Mouse (Mus musculus) thymus, adult 2 months (tissue): ENCODE measurements around the gene Arpc3. TPM values are rescaled to one million over a fixed set of nuclear protein-coding genes. Genes with fewer than 3 reads are reported as not detected.

Source experiments
- DNase-seq: peaks from one replicate; pipeline ENCODE4 v3.0.0; 2021
- H3K27ac ChIP-seq: fragments of 200-500 bp; 2 replicates; pipeline ENCODE4 v1.5.1; 2012; ENCODE audit warnings: low read length, control low read depth; ENCODE audit not compliant: control insufficient read depth, insufficient read depth
- H3K27me3 ChIP-seq: fragments of 200-500 bp; 2 replicates; pipeline ENCODE4 v1.6.1; 2012; ENCODE audit warnings: mild to moderate bottlenecking, low read length, moderate library complexity, mixed read lengths; ENCODE audit not compliant: control insufficient read depth, insufficient read depth
- H3K36me3 ChIP-seq: fragments of 200-500 bp; 2 replicates; pipeline ENCODE4 v1.6.1; 2012; ENCODE audit warnings: mild to moderate bottlenecking, low read length, moderate library complexity; ENCODE audit not compliant: control insufficient read depth, insufficient read depth
- H3K4me1 ChIP-seq: fragments of 200-500 bp; replicated peaks from 2 replicates; pipeline ENCODE4 v1.6.1; 2012; ENCODE audit warnings: low read length; ENCODE audit not compliant: control insufficient read depth, insufficient read depth
- H3K4me3 ChIP-seq: fragments of 200-500 bp; 2 replicates; pipeline ENCODE4 v1.5.1; 2012; ENCODE audit warnings: mild to moderate bottlenecking, low read length, control low read depth, moderate library complexity; ENCODE audit not compliant: control insufficient read depth, insufficient read depth
- CTCF ChIP-seq: fragments of 200-500 bp; IDR thresholded peaks from 2 replicates; pipeline ENCODE4 v1.5.1; 2012; ENCODE audit warnings: mild to moderate bottlenecking, control low read depth, low read length, moderate library complexity, borderline replicate concordance; ENCODE audit not compliant: control insufficient read depth, poor library complexity, insufficient read depth; ENCODE audit errors: extremely low read depth
- POLR2A ChIP-seq: fragments of 200-500 bp; IDR thresholded peaks from 2 replicates; pipeline ENCODE4 v1.6.1; 2012; ENCODE audit warnings: mild to moderate bottlenecking, low read length, control low read depth, moderate library complexity; ENCODE audit not compliant: control insufficient read depth, poor library complexity, insufficient read depth; ENCODE audit errors: extremely low read depth
- WGBS: fragments of 180-500 bp; shearing (Covaris S2); methylation state at CpG from one replicate; pipeline ENCODE4 v1.1.7; 2018; 5-methylcytosine and 5-hydroxymethylcytosine counted together
- polyA plus RNA-seq: library from polyadenylated mRNA; depleted of rRNA; stranded (reverse); fragments of >200 nt; gene quantifications from 2 replicates; pipeline ENCODE4 v1.2.3, GENCODE M21; 2012

Arpc3 gene
- polyA plus RNA-seq, 1 experiment: 224 TPM

DNA sequence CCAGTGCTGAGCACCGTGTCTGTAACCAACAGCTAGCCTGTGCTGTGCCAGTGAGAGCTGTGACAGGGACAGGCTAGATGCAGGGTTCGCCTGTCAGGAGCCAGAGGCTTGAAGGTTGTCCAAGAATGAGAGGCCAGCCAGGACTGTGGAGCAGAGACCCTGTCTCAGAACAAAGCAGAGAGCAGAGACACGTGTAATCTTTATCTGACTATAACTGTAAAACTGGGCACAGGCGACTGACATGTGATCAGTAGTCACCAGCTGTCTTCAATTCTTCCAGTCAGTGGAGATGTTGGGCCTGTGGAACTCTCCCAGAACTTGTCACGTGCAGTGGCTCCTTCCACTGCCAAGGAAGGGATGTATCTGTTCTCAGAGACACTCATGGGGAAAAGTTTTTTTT, 11.1 kb downstream of the Arpc3 start:
- WGBS: 97% methylated on average over 5 of the region's 5 CpGs
- TF ChIP-seq CTCF: no peak
- no peak for TF ChIP-seq POLR2A
- H3K27me3 ChIP-seq: no peaks in the 10 kb centered on the region
- no peak for DNase-seq
- no peak overlapping the region for H3K4me3 ChIP-seq
- peaks cover 70% of the 10 kb centered on the region for H3K36me3 ChIP-seq
- H3K4me1 ChIP-seq: peaks cover 16% of the 10 kb centered on the region
- no peak overlapping the region for H3K27ac ChIP-seq

DNA sequence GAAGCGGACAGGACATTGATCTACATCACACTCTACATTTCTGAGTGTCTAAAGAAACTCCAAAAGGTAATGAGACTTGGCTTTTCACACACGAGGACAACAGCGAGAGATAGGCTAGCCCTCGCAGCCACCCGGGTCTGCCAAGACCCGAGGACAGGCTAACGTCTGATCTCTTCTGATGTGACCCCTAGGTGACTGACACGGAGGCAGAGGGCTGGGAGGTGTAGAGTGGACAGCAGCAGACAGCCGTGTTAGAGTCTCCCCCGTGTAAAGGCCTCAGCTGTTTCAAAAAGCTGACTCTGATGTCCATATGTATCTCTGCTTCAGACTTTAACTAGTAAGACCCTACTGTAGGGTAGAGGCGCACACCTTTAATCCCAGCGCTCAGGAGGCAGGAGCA, 11.7 kb downstream of the Arpc3 start:
- H3K36me3 ChIP-seq: peaks cover 67% of the 10 kb centered on the region
- DNase-seq: no peak
- H3K4me1 ChIP-seq: peaks cover 12% of the 10 kb centered on the region
- no peak for TF ChIP-seq POLR2A
- TF ChIP-seq CTCF: no peak
- no peaks in the 10 kb centered on the region for H3K27me3 ChIP-seq
- 98% methylated on average over 12 of the region's 12 CpGs for whole genome bisulfite sequencing
- H3K27ac ChIP-seq: no peak overlapping the region
- no peak overlapping the region for H3K4me3 ChIP-seq

DNA sequence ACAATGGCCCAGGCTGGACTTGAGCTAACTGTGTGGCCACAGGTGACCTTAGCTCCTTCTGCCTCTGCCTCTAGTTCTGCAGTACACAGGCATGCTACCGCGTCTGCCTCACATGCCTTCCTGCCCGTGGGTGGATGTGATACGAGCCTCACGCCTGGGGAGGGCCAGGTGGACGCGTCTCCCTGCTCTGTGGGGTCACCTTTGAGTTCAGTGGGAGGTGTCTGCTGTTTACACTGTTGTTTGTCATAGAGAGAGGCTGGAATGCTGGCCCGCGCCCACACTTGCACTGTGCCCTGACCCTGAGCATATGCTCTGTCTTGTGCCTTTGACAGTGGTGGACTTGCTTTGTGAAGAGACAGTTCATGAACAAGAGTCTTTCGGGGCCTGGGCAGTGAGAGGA, 13.9 kb downstream of the Arpc3 start:
- no peak for TF ChIP-seq CTCF
- no peak for TF ChIP-seq POLR2A
- Histone ChIP-seq H3K36me3 (peaks cover 71% of the 10 kb centered on the region), H3K27ac (no peak overlapping the region), H3K27me3 (no peaks in the 10 kb centered on the region), H3K4me3 (no peak overlapping the region), H3K4me1 (peaks cover 9% of the 10 kb centered on the region)
- no peak for DNase-seq
- 97% methylated on average over 10 of the region's 10 CpGs for WGBS

DNA sequence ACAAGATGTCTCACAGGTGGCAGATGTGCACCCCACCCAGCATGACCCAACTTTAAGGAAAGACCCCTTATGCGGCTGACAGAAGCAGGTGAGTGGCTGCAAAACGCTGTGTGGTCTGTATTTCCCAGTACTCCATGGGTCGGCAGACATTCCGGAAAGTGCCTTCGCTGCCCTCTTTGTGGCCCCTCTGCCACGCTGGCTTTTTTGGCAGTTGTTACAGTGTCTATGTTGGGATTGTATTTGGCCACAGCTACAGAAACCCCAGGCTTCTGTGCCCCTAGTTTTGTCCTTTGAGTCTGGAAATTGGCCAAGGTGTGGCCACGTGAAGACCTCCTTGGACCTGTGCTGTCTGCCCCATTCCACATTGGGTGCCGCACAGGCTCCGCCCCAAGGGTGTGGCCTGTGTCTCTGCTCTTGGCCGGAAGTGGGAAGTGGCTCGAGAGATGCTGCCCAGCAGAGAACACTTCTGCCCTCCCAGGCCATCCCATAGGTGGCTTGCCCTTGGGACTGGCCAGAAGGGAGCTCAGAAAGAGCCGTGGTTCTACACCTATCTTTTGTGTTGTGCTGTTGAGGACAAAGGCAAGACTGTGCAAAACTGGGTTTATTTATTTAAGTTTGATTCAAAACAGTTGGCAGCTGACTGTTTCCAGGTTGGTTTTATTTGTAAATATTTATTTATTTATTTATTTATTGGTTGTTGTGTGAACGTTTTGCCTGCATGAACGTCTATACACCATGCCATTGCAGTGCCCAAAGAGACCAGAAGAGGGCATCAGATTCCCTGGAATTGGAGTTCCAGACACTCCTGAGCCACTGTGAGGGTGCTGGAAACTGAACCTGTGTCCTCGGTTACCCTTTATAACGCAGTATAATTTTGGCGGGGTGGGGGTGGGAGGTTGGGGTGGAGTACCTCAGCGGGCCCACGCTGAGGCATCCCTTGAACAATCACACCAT, 18.3 kb downstream of the Arpc3 start:
- Histone ChIP-seq H3K4me3 (no peak overlapping the region), H3K27me3 (no peaks in the 10 kb centered on the region), H3K4me1 (no peaks in the 10 kb centered on the region), H3K27ac (no peak overlapping the region), H3K36me3 (peaks cover 35% of the 10 kb centered on the region)
- no peak for DNase-seq
- no peak for TF ChIP-seq POLR2A
- 96% methylated on average over 19 of the region's 19 CpGs for WGBS

DNA sequence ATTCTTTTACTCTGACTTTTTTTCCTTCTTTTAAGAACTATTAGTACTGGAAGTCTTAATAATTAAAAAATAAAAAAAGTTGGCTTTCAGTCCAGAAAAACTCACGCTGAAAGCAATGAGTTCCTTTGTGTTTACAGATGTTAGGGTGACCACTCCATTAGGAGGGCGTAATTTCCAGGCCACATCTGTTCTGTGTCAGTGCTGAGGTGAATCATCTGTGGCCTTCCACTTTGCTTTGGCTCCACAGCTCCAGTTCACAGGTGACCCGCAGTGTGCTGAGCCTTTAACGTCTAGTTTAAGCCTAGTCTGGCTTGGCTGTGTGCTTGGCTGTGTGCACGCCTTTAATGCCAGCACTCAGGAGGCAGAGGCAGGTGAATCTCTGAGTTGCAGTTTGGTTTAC, 20.2 kb downstream of the Arpc3 start:
- 95% methylated on average over 5 of the region's 5 CpGs for WGBS
- Histone ChIP-seq H3K4me3 (no peak overlapping the region), H3K36me3 (peaks cover 16% of the 10 kb centered on the region), H3K27me3 (no peaks in the 10 kb centered on the region), H3K27ac (no peak overlapping the region), H3K4me1 (no peaks in the 10 kb centered on the region)
- TF ChIP-seq CTCF (no peak), POLR2A (no peak)
- no peak for DNase-seq

DNA sequence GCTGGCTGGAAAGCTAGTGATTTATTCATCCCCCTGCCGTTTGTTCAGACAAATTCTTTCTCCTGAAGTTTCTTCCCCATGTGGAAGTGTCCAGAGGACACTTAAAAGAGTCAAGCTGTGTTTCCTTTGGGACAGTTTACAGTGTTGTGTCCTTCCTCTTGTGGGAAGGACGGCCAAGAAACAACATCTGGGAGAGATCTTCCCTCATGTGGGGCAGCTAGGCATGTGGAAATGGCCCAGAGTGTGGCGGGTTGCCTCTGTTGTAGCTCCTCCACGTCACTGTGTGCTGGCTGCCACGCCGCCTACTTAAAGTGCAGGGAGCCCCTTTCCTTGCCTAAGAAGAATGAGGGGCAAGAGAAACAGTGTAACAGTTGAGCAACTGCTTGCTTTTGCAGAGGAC, 21.1 kb downstream of the Arpc3 start:
- Histone ChIP-seq H3K4me3 (no peak overlapping the region), H3K27me3 (no peaks in the 10 kb centered on the region), H3K27ac (no peak overlapping the region), H3K36me3 (peaks cover 14% of the 10 kb centered on the region), H3K4me1 (no peaks in the 10 kb centered on the region)
- no peak for TF ChIP-seq POLR2A
- TF ChIP-seq CTCF: no peak
- no peak for DNase-seq
- 83% methylated on average over 6 of the region's 6 CpGs for WGBS

DNA sequence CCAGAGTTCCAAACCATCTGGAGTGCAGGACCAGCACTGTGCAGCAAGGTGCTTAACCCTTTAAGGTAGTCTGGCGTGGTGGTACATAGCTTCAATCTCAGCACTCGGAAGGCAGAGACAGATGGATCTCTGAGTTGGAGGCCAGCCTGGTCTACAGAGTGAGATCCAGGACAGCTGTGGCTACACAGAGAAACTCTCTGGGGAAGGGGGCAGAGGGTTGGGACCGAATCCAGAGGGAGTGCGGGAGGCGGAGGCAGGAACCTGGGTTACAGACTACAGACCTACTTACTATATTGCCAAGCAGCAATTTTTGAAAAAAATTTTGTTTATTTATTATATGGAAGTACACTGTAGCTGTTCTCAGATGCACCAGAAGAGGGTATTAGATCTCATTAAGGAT, 22.7 kb downstream of the Arpc3 start:
- DNase-seq: no peak

More for the DNA sequence above, 22.7 kb downstream of the Arpc3 start:
- no peaks in the 10 kb centered on the region for H3K27me3 ChIP-seq
- peaks cover 11% of the 10 kb centered on the region for H3K36me3 ChIP-seq
- 95% methylated on average over 5 of the region's 5 CpGs for whole genome bisulfite sequencing
- no peaks in the 10 kb centered on the region for H3K4me1 ChIP-seq
- H3K27ac ChIP-seq: no peak overlapping the region
- TF ChIP-seq POLR2A: no peak
- TF ChIP-seq CTCF: no peak
- no peak overlapping the region for H3K4me3 ChIP-seq
